Mouse (Mus musculus) CD4-positive helper T cell, adult 2 months (primary cell): ENCODE results near the gene N4bp1.
A peak's percentile ranks its signal among the peaks of the same experiment; 100 is the strongest.

Source experiments
- DNase-seq: peaks from one replicate; pipeline ENCODE4 v3.0.0-alpha.2; 2012; ENCODE audit warnings: low read depth, missing footprints, low spot score

N4bp1 gene

DNA sequence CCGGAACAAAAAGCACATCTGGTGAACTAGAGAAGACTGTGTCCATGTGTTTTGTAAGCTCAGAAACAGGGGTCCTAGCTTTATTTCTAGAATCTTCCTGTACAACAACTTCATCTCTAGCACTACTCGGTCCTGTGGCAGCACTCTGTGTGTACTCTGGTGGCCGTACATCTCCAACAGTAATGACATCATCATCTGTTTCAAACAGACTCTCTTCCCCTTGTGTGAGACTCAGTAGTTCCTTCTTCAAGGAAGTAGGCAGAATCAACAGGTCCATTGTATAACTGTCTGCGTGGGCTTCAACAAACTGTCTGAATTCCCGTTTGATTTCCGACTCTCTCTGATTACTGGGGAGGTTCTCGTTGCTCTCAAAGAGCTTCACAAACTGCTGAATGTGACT lies 23.5 kb downstream of the N4bp1 start:
- no peak for DNase-seq

DNA sequence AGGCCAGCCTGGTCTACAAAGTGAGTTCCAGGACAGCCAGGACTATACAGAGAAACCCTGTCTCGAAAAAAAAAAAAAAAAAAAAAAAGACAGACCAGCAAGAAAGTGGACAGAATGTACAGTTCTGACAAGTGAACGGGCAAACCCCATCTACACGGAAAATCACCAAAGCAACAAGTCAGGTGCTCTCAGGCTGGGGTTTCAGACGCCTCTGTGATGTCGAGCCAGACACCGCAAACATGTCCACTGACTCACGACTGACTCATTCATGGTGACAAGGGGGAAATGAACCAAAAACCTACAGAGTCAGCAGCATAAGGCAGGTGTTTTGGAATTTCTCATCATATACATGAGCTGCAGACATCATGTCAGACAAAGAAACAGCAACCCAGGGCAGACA lies 28.8 kb downstream of the N4bp1 start:
- peak; percentile 90 for DNase-seq

DNA sequence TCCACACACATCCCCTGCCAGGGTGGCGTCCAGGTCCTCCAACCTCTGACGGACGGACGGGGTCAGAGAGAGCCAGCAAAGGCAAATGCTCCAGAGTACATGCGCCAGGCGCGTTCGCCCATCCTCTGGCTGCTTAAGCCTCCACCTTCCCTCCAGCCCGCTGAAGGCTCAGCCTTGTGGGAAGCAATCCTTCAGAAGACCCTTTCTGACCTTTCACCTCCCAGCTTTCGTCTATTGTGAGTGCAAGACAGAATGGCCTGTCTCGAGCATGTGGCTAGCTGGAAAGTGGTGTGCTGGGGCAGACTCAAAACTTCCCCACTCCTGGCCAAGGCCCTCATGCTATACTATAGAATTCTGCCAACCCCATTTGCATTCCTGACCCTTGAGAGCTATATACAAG lies 30.4 kb downstream of the N4bp1 start:
- DNase-seq, result no peak

DNA sequence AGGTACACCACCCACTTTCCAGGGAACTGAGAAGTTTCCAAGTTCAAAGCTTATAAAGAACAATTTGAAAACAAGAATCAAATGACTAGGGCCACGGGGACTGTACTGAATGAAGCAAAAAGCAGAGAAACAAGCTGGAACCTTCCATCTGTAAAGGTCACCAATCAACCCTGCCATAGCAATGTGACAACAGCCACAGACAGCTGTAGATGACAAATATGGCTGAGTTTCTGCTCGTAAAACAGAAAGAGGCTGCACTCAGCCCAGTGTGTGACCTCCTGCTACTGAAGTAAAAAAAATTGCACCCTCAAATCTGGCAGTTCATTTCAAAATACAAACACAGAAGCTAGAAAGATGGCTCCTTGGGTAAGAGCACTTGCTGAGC lies 31.1 kb downstream of the N4bp1 start:
- peak; percentile 73 for DNase-seq

DNA sequence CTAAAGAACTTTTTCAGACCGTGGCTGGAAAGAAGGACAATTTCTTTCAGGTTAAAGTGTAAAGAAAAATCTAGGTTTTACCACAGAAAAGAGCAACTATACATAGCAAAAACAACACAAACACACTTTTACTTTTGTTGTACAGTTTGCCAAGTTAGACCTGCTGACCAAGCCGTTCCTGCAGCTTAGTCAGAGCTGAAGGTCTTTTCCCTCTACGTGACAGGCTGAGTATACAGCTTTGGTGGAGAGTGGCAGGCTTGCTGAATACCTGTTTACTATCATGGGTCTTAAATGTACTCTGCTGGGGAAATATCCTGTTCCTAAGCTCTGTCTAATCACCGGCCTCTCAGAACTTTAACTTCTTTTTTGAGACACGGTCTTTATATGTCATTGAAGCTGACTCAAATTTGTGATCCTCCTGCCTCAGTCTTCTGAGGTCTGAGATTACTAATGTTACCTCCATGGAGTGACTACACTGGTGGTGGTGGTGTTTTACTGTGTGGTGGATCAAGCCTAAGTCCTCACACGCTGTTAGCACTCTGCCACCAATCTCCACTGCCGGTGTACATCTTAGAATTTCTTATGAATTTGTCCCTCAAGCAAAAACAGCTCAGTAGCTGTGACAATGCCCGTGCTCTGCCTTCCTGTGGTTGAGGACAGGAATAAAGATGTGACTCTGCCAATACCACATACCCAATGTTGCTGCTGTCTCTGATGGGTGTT lies 31.6 kb downstream of the N4bp1 start:
- no peak for DNase-seq

DNA sequence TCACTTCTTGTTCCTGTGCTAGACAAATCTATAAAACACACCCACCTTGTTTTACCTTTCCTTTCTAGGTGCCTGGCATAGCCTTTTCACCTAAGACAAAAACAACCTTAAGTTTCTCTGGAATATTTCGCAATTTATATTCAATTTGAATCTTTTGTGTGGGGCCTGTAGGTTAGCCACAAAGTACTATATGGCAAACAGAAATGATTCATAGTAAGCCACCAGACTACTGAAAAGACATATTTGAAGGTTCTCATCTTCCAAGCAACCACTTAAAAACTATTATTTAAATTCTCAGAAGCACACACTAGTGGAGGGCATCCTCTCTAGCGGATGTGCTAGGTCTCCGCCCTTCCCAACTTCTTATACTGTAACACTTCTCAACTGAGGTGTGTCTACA lies 32.6 kb downstream of the N4bp1 start:
- DNase-seq, result peak; percentile 26

DNA sequence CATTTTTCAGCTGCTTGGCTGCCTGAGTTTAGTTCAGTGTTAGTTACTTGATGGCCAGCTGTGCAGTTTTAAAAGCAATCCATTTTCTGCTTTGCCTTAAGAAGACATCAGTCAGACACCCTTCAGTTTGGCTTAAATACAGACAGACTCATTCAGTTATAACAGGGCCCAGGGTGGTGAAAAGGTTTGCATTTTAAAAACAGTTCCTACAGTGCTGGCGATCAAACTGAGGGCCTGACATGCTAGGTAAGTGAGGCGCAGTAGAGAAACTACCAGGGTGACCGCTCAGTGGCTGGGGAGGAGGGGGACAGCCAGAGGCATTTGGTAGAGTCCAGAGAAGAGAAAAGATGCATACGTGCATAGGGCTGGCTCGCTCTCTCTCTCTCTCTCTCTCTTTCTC lies 36.2 kb downstream of the N4bp1 start:
- DNase-seq, result no peak

DNA sequence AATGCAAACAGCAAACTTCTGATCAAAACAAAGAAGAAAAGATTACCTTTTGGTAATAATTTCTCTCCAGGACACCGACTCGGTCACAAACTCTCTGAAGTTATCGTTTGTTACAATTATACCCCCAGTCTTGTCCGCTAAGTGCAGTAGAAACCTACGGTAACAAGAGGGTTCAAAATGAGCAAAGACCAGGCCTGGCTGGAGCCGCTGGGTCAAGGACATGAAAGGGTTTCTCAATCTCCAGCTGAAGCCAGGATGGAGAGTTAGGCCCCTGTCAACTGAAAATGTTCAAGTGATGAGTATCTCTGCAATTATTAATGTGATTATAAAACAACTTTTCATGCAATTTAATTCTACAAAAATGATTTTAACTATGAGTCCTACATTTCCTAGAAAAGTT lies 36.7 kb downstream of the N4bp1 start:
- no peak for DNase-seq

DNA sequence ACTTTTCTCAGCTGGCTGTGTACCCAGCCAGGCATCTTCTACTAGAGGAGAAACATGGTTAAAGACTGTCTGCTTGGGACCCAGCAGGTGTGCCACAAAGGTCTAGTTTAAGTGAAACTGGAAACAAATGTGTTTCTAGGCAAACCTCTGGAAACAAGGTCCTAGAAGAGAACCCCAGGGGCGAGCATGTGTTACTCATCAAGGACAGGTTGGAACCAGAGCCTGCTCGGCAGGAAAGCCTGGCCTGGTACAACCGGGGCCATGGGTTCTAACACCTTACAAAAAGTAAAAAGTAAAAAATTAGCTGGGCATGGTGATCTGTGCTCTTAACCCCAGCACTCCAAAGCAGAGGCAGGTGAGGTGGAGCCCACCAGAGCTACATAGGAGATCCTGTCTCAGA lies 38.0 kb downstream of the N4bp1 start:
- DNase-seq, result no peak

DNA sequence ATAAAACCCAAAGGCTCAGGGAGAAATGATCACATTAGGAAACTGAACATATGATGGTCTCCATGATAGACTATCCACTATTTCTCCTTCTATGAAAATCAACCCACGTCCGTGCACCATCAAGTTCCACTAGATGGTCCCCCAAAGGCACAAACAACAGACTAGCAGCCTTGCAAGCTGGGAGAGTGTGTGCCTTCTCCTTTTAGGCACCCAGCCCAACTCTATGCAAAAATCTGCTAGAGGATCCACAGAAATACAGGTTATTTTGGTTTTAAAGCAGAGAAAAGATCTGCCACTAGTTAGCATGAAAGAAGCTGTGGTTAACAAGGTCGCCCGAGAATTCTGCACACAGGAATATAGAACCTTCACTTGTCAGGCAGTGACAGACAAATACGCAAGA lies 39.2 kb downstream of the N4bp1 start:
- no peak for DNase-seq

DNA sequence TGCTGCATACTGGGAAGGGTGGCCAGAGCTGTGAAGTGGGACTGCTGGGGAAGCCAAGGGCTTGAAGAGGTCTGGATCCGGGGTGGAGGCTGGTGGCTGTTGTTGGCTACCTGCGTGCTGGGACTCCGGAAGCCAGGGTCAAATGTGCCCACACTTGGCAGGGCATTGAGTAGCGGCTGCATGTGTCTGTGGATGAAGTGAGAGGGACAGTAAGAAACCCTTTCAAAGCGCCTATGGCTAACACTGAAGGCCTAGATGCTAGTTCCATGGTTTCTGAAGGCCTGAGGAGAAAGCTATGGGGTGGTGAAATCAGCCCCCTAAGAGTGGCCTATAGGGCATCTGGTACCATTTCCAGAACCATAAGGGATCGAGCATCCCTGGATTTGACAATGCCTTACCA lies 40.2 kb downstream of the N4bp1 start:
- DNase-seq, result no peak

DNA sequence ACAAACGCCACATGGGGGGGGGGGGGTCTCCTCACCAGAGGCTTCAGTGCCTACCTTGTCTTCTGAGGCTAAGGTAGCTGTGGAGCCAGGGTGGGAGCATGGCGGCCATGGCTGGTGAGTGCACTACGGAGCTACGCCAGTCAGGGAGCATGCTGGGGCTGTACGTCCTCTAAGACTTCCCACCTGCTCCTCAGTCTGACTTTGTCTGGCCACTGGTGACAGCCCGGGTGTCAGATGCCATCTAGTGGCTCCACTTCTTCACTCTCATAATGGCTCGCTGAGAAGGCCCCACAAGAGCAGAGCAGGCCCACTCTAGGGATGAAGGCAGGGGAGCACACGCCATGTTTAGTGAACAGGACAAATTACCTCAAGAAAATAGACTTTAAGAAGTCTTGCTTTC lies 41.2 kb downstream of the N4bp1 start:
- DNase-seq, result peak; percentile 48

DNA sequence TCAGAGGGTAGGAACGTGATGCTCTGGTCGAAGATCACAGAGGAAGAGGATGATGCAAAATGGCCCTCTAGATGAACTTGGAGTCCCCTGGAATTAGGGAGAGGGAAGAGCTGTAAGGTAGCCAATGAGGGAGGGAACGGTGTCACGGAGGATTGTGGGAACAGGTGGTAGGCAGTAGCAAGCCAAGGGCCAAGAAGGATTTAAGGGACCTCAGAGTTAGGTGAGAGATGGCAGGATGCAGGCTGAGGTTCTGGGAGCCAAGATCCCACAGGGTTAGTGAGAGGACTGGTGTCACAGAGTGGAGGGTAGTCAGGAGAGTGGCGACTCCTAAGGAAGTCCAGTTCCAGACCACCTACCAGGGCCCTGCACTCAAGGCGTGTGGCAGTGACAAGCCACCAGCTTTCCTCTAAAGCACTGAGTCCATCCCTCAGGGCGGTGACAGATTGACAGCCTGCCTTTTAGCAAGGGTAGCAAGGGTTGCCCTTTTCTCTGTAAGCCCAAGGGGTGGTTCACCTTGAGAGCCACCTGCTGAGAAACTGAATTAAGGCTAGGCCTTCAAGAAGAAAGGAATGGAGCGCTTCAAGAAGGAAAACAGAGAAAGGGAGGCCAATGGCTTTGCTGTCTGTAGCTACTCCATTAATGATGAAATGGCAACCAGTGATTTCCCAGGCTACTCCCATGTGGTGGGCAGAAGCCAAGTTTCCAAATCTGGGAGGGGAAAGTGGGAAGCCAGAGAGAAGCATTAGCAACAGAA lies 43.3 kb downstream of the N4bp1 start:
- DNase-seq, result no peak

DNA sequence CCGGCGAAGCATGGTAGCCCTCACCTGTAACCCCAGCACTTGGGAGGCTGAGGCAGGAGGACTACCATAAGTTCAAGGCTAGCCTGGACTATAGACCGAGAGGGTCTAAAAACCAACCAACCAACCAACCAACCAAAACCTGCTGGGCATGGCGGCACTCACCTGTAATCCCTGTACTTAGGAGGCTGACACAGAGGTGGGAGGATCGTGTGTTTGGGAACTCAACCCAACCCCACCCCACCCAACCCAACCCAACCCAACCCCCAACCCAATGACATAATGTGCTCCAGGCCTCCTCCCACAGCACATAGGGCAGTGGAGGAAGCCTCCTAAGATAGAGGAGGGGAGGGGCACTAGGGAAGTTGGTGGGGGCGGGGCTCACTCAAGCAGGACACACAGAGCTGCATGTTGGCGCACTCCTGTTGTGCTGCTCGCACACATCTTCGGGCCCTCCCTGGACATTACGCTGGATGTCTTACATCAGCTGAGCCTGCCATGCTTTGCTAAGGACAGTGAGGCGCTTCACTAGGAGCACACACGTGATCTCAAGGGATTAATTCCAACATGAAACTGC lies 44.9 kb downstream of the N4bp1 start:
- DNase-seq, result no peak

DNA sequence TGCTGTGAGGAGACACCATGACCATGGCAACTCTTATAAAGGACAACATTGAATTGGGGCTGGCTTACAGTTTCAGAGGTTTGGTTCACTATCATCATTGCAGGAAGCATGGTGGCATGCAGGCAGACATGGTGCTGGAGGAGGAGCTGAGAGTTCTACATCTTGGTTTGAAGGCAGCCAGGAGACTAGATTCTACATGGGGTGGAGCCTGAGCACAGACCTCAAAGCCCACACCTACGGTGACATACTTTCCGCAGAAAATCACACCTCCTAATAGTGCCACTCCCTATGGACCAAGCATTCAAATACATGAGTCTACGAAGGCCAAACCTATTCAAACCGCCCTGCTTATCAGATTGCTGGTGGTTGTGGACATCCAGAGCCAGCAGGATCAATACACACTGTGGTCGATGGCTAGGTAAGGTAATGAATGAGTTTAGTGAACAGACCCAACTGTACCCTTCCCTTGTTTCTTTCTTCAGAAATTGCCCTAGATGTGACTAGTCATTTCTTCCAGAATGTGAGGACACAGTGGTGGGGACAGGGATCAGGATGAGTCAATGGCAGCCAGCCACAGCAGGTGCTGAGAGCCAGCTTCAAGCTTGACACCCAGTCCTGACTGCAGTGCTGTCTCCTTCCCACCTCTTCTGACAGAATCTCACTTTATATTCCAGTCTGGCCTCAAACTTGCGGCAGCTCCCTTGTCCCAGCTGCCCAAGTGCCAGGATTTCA lies 46.2 kb downstream of the N4bp1 start:
- DNase-seq, result peak; percentile 82

DNA sequence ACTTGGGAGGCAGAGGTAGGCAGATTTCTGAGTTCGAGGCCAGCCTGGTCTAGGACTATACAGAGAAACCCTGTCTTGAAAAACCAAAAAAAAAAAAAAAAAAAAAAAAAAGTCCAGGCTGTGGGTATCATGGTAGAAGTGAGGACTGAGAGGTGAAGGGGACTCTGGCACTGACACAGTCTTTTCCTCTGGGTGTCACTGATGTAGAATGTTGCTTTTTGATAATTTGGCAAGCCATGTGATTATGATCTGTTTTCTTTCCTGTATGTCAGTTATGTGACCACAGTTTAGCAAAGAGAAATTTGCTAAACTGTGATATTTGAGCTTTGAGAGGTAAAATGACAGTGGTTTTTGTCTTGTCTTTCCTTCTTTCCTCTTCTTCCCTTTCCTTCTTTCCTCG lies 47.8 kb downstream of the N4bp1 start:
- peak; percentile 75 for DNase-seq

DNA sequence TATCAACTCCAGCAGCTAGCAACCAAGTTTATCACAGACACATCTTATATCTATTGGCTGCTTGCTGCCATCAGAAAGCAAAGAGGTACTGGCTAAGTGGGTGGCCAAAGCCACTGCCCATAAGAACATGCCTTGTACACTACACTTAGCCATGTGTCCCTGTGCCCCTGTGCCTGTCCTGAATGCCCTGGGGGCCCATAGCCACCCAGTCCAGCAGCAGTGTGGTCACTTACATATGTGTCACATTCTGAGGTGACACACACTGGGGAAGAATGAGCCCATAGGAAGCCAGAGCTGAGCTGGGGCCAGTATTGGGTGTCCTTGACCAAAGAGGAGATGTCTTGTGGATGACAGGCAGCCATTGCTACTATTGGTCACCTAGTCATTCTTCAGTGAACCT lies 49.2 kb downstream of the N4bp1 start:
- no peak for DNase-seq

DNA sequence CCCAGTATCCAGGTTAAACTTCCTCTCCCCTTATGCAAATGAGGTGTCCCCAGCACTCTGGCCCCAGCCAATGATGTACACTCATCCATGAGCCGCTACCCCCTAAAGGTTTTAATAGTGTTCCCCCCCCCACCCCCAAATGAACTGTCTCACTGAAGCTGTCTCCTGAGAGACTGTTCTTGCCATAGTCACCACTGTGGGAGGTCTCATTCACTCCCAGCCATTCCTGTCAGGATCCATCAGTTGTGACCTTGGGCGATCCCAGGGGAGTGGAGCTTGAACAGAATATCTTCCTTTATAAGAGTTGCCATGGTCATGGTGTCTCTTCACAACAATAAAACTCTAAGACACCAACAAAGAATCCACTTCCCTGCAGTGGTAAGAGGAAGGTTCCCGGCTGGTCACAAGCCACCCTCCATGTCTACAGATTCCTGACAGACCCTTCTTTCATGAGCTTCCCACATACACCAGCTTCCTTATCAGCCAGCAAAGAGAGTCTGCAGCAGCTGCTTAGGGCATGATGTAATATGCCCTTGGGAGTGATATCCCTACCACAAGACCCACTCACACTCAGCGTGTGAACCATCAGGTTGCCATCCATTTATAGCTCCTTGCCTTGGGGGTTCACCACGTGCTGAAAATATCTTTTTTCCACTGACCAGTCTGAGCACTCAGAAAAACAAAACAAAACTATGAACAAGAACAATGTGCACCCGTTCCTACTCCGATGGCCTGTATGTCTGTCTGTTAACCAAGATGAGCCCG lies 50.4 kb downstream of the N4bp1 start:
- DNase-seq, result no peak

DNA sequence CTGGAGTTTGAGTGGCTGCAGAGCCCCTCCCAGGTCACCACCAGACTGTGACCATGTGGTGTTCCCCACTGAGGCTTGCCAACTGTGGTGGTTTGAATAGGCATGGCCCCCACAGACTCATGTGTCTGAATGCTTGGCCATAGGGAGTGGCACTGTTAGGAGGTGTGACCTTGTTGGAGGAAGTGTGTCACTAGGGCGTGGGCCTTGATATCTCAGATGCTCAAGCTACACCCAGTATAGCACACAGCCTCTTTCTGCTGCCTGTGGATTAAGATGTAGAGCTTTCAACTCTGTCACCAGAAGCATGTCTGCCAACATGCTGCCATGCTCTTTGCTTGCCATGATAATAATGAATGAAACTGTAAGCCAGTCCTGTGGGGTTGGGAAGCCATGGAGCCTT lies 51.1 kb downstream of the N4bp1 start:
- no peak for DNase-seq

DNA sequence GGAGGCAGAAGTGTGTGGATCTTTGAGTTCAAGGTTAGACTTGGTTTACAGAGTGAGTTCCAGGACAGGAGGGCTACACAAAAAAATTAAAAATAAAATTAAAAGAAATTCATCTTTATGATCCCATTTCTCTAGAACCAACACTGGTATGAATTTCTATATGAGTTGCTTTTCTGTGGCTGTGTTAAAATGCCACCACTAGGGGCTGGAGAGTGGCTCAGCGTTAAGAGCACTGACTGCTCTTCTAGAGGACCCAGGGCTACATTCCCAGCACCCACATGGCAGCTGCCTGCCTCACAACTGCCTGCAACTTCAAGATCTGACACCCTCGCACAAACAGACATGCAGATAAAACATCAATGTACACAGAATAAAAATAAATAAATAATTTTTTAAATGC lies 56.1 kb downstream of the N4bp1 start:
- no peak for DNase-seq

DNA sequence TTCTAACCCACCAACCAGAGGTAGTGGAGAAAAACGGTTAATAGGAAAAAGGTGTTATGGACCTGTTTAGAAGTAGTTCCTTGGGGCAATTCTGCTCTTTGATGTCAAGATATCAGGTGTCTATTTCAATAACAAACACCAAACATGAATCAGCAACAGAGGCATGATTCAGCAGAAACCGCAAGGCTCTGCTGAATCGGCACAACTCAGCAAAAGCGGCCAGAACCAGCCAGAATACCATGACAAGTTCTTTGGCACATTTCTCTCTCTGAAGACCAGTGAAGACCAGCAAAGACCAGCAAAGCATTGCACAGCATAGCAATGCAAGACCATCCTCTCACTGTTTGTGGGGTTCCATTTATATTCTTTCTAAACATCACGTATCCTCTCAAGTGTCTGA lies 57.9 kb downstream of the N4bp1 start:
- no peak for DNase-seq

DNA sequence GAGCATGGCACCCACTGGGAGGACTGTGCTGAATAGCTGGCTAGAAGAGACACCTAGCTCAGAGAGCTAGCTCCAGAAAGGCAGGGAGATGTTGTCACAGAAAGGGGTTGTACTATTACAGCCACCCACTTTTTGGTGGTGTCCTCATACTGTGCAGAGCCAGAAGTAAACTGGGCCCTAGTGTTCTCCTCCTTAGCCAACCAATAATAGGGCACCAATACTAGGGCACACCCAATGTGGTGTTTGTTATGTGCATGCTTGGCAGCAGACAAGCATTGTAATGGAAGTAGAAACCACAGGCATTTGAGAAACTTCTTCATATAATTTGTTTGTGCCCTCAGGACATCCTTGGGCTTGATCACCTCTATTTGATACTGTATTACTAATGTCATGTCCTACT lies 58.5 kb downstream of the N4bp1 start:
- no peak for DNase-seq
